Mouse (Mus musculus) urinary bladder, postnatal 14 days (tissue): Measurements from ENCODE around the gene Jph3.
A peak's percentile ranks its signal among the peaks of the same experiment; 100 is the strongest.

Source experiments
- DNase-seq: peaks from one replicate; pipeline ENCODE4 v3.0.0; 2021; ENCODE audit warnings: low spot score

Jph3 gene

DNA sequence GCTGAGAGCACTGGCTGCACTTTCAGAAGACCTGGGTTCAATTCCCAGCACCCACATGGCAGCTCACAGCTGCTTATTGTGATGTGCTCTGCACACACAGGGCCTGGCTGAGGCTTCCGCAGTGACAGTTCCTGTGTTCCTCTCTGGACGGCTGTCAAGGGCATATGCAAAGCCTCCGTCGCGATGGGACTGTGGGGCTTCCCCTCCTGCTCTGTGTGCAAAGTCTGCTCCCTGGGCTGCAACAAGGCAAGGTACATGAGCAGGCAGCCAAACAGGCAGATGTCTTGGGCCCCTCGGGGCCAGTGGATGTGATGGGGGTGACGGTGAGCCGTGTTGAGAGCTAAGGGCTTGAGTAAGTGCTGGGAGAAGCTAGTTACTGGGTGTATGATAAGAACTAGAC lies 59.4 kb downstream of the Jph3 start:
- DNase-seq = no peak

DNA sequence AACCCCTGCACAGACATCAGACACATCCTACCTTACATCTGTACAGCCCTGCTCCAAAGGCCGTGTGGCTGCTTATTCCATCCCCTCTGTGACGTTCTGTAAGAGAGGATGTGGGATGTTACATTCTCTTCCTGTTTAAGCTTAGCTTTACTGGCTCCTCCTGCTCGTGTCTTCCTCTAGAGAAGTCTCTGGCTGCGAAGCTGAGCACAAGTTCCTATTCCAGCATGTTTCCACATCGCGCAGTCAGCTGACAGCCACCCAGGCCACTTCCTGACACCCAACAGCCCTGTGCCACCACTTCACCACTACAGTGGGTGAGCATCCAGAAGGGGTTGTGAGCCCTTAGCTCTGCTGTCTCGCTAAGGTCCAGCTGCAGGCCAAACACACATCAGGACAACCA lies 62.7 kb downstream of the Jph3 start:
- DNase-seq = no peak

- no peak for DNase-seq
Measured at GRCm38 (mm10) chr8:121792627-121793026, 63.2 kb downstream of the Jph3 start.

DNA sequence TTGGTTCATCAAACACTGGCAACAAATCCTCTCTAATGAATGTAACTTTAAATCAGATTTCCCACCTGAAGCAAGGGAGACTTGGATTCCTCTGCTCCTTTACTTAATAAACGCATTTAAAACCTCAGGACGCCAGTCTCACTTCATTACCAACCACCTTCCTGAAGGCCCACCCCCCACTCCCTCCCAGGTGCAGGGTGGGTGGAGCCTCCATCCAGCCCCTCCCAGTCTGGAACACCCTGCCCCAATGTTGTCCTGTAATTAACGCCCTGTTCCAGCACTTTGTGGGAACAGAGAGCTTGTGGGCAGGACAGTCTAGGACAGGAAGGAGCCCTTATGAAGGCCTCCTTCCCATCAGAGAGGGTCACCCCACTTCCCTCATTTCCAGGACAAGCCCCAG lies 64.7 kb downstream of the Jph3 start:
- no peak for DNase-seq

- DNase-seq = no peak
Measured at GRCm38 (mm10) chr8:121795461-121795860, 66.0 kb downstream of the Jph3 start.

DNA sequence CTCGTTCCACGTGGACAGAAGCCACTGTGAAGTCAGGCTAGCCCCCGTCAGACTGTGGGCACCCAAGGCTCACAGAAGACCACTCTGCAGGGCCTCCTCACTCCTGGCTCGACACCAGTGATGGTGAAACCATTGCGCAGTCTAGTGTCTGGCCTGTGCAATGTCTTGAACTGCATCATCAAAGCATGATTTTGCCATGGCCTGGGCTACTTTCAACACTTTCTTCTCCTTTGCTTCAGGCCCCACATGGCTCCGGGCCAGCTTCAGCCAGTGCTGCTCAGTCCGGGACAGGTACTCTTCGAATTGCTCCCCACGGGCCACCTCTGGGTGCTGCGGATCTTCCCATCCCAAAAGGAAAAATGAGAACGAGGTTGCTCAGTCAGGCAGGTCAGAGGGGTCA lies 67.0 kb downstream of the Jph3 start:
- no peak for DNase-seq

DNA sequence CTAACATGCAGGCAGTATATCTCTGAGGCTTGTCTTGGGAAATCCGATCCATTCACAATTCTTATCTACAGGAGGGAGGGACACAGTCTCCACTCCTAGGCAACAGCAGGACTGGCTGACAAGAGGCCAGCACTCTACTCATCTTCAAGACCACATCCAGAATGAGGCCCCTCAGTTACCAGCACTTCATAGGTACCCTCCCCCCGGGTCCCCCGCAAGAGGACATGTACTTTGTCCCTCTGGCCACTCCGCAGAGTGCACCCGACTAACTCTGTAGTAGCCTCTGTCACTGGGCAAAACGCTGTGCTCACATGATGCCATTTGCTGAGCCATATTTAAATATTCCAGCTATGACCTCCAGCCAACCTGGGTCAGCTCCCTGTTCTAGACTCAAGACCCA lies 69.0 kb downstream of the Jph3 start:
- DNase-seq = no peak

GRCm38 (mm10) chr8:121804829-121805228 lies 75.4 kb downstream of the Jph3 start:
- no peak for DNase-seq

DNA sequence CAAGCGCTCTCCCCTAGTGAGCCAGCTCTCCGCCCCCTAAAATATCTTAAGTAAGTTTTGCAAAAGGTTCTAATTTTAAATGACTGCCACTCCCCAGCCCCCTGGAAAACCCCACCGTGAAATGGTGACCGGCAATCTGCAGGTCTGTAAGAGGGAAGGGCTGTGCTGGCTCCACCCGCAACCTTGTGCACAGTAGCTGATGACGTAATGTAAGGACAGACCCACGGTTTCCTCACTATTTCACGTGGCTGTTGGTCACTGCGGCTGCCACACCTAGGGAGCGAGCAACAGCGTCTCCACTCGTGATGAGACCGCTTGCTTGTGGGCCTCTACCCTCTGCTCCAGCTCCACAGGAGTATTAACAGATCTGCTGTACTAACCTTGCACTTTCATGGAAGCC lies 76.7 kb downstream of the Jph3 start:
- no peak for DNase-seq

- no peak for DNase-seq
Measured at GRCm38 (mm10) chr8:121808032-121808431, 78.6 kb downstream of the Jph3 start.

GRCm38 (mm10) chr8:121809524-121810155 lies 80.2 kb downstream of the Jph3 start:
- DNase-seq = no peak

DNA sequence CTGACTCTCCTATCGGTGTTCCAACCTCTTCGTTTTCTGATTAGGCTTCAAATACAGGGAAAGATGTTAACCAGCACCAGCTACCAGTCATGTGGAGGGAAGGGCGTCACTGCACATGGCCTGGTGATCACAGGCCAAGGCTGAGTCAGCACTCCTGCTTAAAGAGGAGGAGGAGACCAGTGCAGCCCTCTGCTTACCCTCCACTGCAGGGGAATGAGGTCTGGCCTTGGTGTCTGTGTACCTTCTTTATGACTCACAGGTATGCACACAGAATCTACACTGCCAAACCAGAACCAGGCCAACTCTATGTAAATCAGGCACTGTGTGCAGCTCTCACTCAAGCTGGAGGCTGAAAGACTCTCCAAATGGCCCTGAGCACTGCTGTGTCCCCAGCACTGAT lies 82.1 kb downstream of the Jph3 start:
- DNase-seq = no peak

- DNase-seq = no peak
Measured at GRCm38 (mm10) chr8:121811931-121812570, 82.6 kb downstream of the Jph3 start.

DNA sequence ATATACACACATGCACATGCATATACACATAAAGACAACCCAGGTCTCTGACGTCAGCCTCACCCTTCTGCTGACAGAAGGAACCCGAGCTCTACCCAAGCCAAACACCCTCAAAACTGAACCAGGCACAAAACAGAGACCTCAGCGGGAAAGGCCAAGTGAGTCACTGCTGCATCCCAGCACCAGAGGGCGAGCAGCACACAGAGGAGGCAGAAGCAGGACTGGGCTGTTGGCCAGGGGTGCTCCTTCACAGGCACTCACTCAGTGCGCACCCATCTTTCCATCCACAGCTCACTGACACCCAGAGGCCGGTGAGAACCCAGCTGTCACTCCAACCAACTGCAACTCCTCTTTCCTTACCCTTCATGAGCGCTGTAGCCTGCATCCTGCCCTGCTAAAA lies 88.8 kb downstream of the Jph3 start:
- DNase-seq = no peak

DNA sequence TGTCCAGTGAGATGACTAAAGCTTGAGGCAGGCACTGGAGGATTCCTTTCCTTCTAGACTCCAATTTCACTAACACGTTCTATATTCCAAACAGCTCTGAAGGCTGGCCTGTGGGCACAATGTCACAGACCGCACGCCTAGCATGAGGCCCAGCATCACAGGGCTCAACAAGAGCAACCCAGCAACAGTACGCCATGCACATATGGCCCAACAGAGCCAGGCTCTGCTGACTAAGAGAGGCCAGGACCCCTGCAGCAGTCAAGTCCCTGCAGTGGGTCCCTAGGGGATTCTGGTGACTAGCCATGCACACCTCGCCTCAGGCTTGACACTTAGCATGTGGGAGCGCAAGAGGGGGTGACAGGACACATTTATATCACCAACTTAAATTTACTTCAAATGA lies 91.4 kb downstream of the Jph3 start:
- DNase-seq = no peak

- DNase-seq = no peak
Measured at GRCm38 (mm10) chr8:121821320-121821719, 91.9 kb downstream of the Jph3 start.

GRCm38 (mm10) chr8:121821770-121822169 lies 92.3 kb downstream of the Jph3 start:
- DNase-seq = no peak

- DNase-seq = no peak
Measured at GRCm38 (mm10) chr8:121827726-121828125, 98.3 kb downstream of the Jph3 start.

GRCm38 (mm10) chr8:121828376-121829023 lies 99.1 kb downstream of the Jph3 start:
- DNase-seq = no peak

DNA sequence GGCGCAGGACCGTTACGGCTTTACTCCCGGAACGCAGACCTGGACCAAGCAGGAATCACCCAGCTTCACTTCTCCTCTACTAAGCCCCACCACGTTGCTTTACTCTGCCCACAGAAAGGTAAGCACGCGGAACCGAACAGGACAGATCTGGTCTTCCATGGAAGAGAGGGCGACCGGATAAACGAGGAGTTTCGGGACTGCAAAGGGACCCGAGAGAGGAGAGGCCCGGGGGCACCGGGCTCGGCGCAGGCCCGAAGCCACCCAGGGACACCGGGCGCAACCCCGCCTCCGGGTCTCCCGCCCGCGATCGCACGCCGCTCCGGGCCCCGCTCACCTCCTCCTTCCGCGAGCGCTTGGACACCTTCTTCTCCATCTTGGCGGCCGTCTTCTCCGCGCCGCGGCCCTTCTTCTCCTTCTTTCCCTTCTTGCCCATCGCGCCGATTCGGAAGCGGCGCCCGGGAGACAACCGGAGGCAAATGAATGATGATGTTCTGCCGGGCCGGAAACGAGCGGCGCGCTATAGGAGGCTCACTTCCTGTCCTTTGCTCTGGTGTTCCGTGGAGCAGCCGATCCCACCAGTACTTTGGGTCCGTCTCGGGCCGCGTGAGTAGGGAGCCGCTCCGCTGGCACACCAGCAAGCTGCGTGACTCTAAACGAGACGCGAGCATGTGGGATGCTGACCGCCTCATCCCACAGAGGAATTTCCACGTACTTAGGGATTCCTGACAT lies 99.8 kb downstream of the Jph3 start, which contains the start of gene Klhdc4:
TSS of gene Klhdc4 (minus strand) at position 522 of the 729 bp plus-strand sequence.
- peak; percentile 86 for DNase-seq

- DNase-seq = no peak
Measured at GRCm38 (mm10) chr8:121829777-121830362, 100.4 kb downstream of the Jph3 start.

- no peak for DNase-seq
Measured at GRCm38 (mm10) chr8:121832061-121832460, 102.6 kb downstream of the Jph3 start.
